Mouse (Mus musculus) hindbrain, embryonic 14.5 days (tissue): ENCODE results near the gene Pla2g16. TPM values are rescaled to one million over a fixed set of nuclear protein-coding genes. Genes with fewer than 3 reads are reported as not detected.

Source experiments
- ATAC-seq: fragments of 200-750 bp; cut with Nextera tagmentation; 2 replicates; pipeline ENCODE4 v1.8.0; 2017; ENCODE audit warnings: moderate number of reproducible peaks, mild to moderate bottlenecking, moderate TSS enrichment, moderate library complexity; ENCODE audit not compliant: low FRiP score
- DNase-seq: peaks from one replicate; pipeline ENCODE4 v3.0.0-alpha.2; 2015; ENCODE audit warnings: low spot score
- H3K27ac ChIP-seq: fragments of 300-500 bp; sonication (generic); 2 replicates; pipeline ENCODE4 v1.5.1; 2014; ENCODE audit warnings: mild to moderate bottlenecking, moderate library complexity
- H3K27me3 ChIP-seq: fragments of 300-500 bp; sonication (generic); 2 replicates; pipeline ENCODE4 v1.6.1; 2014; ENCODE audit warnings: mild to moderate bottlenecking, low read length, mixed read lengths; ENCODE audit not compliant: control insufficient read depth, insufficient read depth
- H3K36me3 ChIP-seq: fragments of 300-500 bp; sonication (generic); replicated peaks from 2 replicates; pipeline ENCODE4 v1.6.1; 2014; ENCODE audit not compliant: control insufficient read depth, insufficient read depth
- H3K4me1 ChIP-seq: fragments of 300-500 bp; sonication (generic); replicated peaks from 2 replicates; pipeline ENCODE4 v1.6.1; 2014; ENCODE audit warnings: antibody characterized with exemption, low read length, mixed read lengths; ENCODE audit not compliant: control insufficient read depth, insufficient read depth
- H3K4me2 ChIP-seq: fragments of 300-500 bp; sonication (generic); replicated peaks from 2 replicates; pipeline ENCODE4 v1.6.1; 2014; ENCODE audit warnings: mild to moderate bottlenecking, moderate library complexity
- H3K4me3 ChIP-seq: fragments of 300-500 bp; sonication (generic); replicated peaks from 2 replicates; pipeline ENCODE4 v1.5.1; 2014; ENCODE audit warnings: mild to moderate bottlenecking, low read length
- H3K9ac ChIP-seq: fragments of 300-500 bp; sonication (generic); 2 replicates; pipeline ENCODE4 v1.6.1; 2014
- H3K9me3 ChIP-seq: fragments of 300-500 bp; sonication (generic); 2 replicates; pipeline ENCODE4 v1.6.1; 2016; ENCODE audit warnings: low read length; ENCODE audit not compliant: control insufficient read depth
- WGBS: fragments of 180-500 bp; shearing (Covaris S2); extraction: QIAGEN DNeasy Blood & Tissue Kit; methylation state at CpG from one replicate; pipeline ENCODE4 v1.1.7; 2014; 5-methylcytosine and 5-hydroxymethylcytosine counted together
- polyA plus RNA-seq: library from polyadenylated mRNA; unstranded; fragments of >200 nt; fragmentation: Nextera tagmentation; extraction: Ambion mirVana; gene quantifications from 2 replicates; pipeline ENCODE4 v1.2.1, GENCODE M21; 2014

Gene Pla2g16
- polyA plus RNA-seq, 1 experiment from 2014 or later, result 5.3 TPM

DNA sequence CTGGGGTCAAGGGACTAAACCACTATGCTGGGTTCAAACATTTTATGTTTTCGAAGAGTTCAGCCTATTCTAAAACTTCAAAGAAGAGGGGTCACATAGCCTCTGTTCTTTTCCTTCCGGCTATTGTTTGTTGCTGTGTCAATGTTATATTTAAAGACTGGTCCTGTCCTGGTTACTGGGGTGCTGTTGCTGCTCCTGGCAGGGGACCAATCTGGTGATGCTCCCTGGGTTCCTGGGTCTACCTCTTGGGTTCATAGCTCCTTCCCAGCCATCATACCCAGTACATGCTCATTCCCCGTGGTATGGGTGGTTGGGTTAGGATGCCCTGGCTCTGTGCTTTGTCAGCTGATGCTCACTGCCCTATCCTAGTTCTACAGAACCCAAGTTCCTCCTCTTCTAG is 20.5 kb downstream of the Pla2g16 start:
- 89% methylated on average over 3 of the region's 3 CpGs for WGBS

DNA sequence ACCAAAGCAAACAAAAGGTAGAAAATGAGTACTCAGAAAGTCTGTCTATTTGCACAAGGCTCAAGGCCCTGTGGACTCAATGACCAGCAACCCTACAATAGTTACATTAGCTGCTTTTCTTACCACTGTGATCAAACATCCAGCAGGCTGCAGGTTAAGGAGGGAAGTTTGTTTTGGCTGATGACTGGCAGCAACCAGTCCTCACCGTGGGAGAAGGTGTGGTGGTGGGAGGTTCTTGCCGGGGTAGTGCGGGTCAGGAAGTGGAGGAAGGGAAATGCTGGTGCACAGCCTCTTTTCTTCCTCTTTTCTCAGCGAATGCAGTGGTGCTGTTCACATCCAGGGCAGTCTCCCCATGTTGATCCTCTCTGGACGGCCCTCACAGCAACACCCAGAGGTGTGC is 23.8 kb downstream of the Pla2g16 start:
- WGBS, result 83% methylated on average over 5 of the region's 5 CpGs
- no peak for ATAC-seq

More for the DNA sequence above, 20.5 kb downstream of the Pla2g16 start:
- H3K4me1 ChIP-seq, result no peaks in the 10 kb centered on the region
- no peak overlapping the region for H3K9ac ChIP-seq
- no peak for DNase-seq
- no peaks in the 10 kb centered on the region for H3K36me3 ChIP-seq
- H3K4me3 ChIP-seq, result no peak overlapping the region
- H3K9me3 ChIP-seq, result no peaks in the 10 kb centered on the region
- no peak overlapping the region for H3K27ac ChIP-seq
- no peak overlapping the region for H3K4me2 ChIP-seq
- H3K27me3 ChIP-seq, result no peaks in the 10 kb centered on the region
- no peak for ATAC-seq

DNA sequence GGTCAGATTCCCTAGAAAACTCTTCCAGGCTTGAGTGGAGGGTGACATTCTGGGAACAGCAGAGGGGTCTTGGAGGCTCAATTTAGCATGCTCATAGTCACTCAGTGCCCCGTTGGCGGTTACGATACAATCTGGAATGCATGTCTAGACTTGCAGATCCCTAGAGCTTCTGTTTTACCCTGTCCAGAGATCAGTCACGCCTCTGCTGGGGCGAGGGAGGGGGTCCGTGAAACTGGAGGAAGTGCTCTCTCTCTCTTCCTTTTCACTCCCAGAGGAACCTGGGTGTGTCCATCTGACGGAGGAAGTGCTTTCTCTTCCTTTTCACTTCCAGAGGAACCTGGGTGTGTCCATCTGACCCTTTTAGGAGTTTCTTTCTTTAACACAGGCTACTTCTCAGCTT is 25.8 kb downstream of the Pla2g16 start:
- no peak overlapping the region for H3K4me3 ChIP-seq
- no peak overlapping the region for H3K27ac ChIP-seq
- H3K27me3 ChIP-seq, result no peaks in the 10 kb centered on the region
- no peaks in the 10 kb centered on the region for H3K9me3 ChIP-seq
- DNase-seq (no peak), ATAC-seq (no peak)
- H3K4me1 ChIP-seq, result no peaks in the 10 kb centered on the region
- H3K4me2 ChIP-seq, result no peak overlapping the region
- H3K36me3 ChIP-seq, result no peaks in the 10 kb centered on the region
- no peak overlapping the region for H3K9ac ChIP-seq
- 48% methylated on average over 7 of the region's 7 CpGs for WGBS

More for the DNA sequence above, 23.8 kb downstream of the Pla2g16 start:
- H3K4me3 ChIP-seq, result no peak overlapping the region
- H3K36me3 ChIP-seq, result no peaks in the 10 kb centered on the region
- DNase-seq, result no peak
- H3K9ac ChIP-seq, result no peak overlapping the region
- H3K9me3 ChIP-seq, result no peaks in the 10 kb centered on the region
- no peaks in the 10 kb centered on the region for H3K4me1 ChIP-seq
- H3K27ac ChIP-seq, result no peak overlapping the region
- H3K4me2 ChIP-seq, result no peak overlapping the region
- H3K27me3 ChIP-seq, result no peaks in the 10 kb centered on the region

DNA sequence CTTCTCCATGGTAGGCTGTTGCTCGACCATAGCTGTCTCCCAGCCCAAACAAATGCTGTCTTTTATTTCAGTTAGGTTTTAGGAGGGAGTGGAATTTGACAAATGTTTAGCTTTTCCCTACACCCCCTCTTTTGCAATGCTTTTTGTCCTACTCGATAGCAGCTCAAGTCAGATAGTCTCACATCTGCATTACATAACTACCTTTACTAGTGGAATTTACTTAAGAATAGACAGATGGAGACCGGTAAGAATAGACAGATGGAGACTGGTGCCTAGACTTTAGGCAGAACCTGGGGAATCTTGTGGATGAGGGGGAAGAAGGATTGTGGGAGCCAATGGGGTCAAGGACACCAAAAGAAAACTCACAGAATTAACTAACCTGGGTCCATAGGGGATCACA is 26.3 kb downstream of the Pla2g16 start:
- DNase-seq (no peak), ATAC-seq (no peak)
- H3K9ac ChIP-seq, result no peak overlapping the region
- H3K27me3 ChIP-seq, result no peaks in the 10 kb centered on the region
- no peaks in the 10 kb centered on the region for H3K4me1 ChIP-seq
- no peaks in the 10 kb centered on the region for H3K9me3 ChIP-seq
- no peaks in the 10 kb centered on the region for H3K36me3 ChIP-seq
- no peak overlapping the region for H3K4me3 ChIP-seq
- no peak overlapping the region for H3K4me2 ChIP-seq
- H3K27ac ChIP-seq, result no peak overlapping the region
- 82% methylated on average over 3 of the region's 3 CpGs for WGBS

DNA sequence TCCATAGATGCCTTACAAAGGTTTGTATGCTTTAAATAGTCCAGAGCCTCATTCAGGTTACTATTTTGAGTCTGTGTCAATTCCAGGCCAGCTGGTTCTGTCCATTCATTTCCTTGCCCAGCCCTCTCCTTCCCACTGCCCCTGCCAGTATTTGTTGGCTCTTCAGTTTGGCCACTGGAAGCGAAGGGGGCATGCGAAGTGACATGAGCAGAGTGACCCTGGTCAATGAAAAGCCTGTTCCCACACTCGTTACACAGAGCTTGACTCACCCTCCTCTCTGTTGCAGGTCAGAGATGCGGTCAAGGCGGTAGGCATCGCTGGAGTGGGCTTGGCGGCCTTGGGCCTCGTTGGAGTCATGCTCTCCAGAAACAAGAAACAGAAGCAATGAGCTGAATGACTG is 28.0 kb downstream of the Pla2g16 start:
- 88% methylated on average over 8 of the region's 8 CpGs for WGBS
- no peak overlapping the region for H3K4me2 ChIP-seq
- no peak for DNase-seq
- no peak overlapping the region for H3K9ac ChIP-seq
- H3K9me3 ChIP-seq, result no peaks in the 10 kb centered on the region
- H3K27me3 ChIP-seq, result no peaks in the 10 kb centered on the region
- no peak overlapping the region for H3K27ac ChIP-seq
- ATAC-seq, result no peak
- no peak overlapping the region for H3K4me3 ChIP-seq
- H3K36me3 ChIP-seq, result no peaks in the 10 kb centered on the region
- no peaks in the 10 kb centered on the region for H3K4me1 ChIP-seq

DNA sequence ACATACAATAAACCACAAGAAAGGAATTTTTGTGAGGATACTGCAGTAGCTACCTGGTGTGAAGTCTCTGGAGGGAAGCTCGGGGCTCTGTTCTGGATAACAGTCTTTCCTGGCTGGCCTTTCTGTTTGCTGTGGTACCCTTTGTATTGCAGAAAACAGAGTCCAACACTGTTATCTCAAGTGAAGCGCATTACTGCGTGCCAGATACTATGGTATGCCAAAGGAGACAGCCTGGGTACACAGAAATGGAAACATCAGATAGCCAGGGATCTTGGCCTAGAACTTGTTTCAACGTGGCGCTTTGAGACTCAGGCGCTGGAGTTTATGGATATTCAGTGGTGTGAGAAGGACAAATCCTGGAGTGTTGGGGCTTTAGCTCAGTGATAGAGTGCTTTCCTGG is 28.5 kb downstream of the Pla2g16 start:
- Histone ChIP-seq H3K4me3 (no peak overlapping the region), H3K9me3 (no peaks in the 10 kb centered on the region), H3K36me3 (no peaks in the 10 kb centered on the region), H3K4me1 (no peaks in the 10 kb centered on the region), H3K27me3 (no peaks in the 10 kb centered on the region), H3K9ac (no peak overlapping the region), H3K4me2 (no peak overlapping the region), H3K27ac (no peak overlapping the region)
- WGBS, result 95% methylated on average over 6 of the region's 6 CpGs
- ATAC-seq, result no peak
- DNase-seq, result no peak

DNA sequence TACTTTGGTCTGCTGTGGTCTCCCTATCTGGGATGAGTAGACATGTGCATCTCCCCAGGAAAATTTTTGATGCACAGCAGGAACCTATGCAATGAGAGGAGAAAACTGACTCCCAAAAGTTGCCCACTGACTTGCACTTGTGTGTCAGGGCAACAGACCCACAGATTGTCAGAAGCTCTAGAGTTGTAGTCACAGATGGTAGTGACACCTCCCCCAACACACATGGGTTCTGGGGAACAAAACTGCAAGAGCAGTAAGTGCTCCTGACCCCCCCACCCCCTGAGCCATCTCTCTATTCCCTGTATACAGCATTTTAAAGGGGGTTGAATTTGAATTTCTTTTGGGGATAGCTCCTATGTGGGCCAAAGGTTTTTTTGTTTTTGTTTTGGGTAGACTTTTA is 33.5 kb downstream of the Pla2g16 start:
- no peak overlapping the region for H3K27ac ChIP-seq
- no peak for ATAC-seq
- no peaks in the 10 kb centered on the region for H3K27me3 ChIP-seq
- no peak for DNase-seq
- H3K4me3 ChIP-seq, result no peak overlapping the region
- no peaks in the 10 kb centered on the region for H3K9me3 ChIP-seq
- H3K36me3 ChIP-seq, result no peaks in the 10 kb centered on the region
- H3K4me2 ChIP-seq, result no peak overlapping the region
- no peak overlapping the region for H3K9ac ChIP-seq
- no peaks in the 10 kb centered on the region for H3K4me1 ChIP-seq

DNA sequence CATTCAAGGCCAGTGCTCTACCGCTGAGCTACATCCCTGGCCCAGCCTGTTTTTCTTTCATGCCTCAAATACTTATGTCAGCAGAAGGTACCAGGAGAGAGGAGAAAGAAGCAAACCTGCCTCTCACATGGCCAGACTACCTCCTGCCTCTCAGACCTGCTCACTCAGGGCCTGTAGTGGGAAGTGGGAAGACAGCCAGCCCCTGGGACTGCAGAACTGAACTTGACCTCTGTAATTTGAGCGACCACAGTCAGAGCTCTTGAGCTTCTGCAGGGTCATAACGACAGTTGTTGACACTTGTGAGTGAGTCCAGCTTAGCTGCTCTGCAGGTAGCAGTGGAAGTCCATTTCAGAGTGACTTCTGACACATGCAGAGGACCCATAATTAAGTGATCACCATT is 34.8 kb downstream of the Pla2g16 start:
- DNase-seq (no peak), ATAC-seq (no peak)
- Histone ChIP-seq H3K27ac (no peak overlapping the region), H3K9ac (no peak overlapping the region), H3K36me3 (no peaks in the 10 kb centered on the region), H3K27me3 (no peaks in the 10 kb centered on the region), H3K4me1 (no peaks in the 10 kb centered on the region), H3K9me3 (no peaks in the 10 kb centered on the region), H3K4me2 (no peak overlapping the region), H3K4me3 (no peak overlapping the region)
- 68% methylated on average over 3 of the region's 3 CpGs for WGBS

DNA sequence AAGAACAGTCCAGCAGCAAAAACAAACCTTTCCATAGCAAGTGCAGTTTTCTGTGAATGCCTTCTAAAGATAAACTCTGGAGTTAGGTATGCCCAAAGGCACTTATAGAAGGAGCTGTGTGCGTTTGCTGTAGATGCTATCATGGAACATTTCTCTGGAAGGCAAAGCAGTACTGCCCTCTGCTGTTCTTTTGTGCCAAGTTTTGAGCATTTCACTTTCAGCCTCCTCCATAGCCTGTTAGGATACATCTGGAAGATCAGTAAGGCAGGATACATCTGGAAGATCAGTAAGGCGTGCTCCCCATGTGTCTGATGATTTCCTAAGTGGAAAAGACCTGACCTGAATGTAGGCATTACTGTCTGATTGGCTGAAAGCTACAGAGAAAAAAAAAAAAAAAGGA is 38.3 kb downstream of the Pla2g16 start:
- 36% methylated on average over 2 of the region's 2 CpGs for WGBS
- no peak for ATAC-seq
- H3K4me2 ChIP-seq, result no peak overlapping the region
- H3K9ac ChIP-seq, result no peak overlapping the region
- H3K9me3 ChIP-seq, result no peaks in the 10 kb centered on the region
- no peaks in the 10 kb centered on the region for H3K27me3 ChIP-seq
- no peak overlapping the region for H3K4me3 ChIP-seq
- peak; percentile 72 for DNase-seq
- no peaks in the 10 kb centered on the region for H3K36me3 ChIP-seq
- no peaks in the 10 kb centered on the region for H3K4me1 ChIP-seq
- H3K27ac ChIP-seq, result no peak overlapping the region

DNA sequence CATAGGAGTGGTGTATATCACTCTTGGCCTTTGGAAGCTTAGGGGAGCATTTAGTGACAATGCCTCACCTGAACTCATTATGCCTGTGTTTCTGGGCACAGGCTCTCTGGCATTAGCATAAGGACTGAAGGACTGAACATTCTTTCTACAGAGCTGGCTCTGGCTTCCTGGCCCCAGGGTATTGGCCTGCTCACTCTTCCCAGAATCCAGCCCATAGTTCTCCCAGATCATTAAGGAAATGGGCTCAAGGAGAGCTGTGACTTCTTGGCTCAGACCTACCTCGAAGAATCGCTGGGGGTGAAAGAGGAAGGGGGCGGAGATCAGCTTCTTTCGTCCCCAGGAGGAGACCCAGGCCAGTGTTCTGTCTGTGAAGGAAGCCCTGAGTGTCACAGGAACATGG is 41.2 kb downstream of the Pla2g16 start:
- Histone ChIP-seq H3K9me3 (no peaks in the 10 kb centered on the region), H3K4me3 (no peak overlapping the region), H3K4me1 (no peaks in the 10 kb centered on the region), H3K27me3 (no peaks in the 10 kb centered on the region), H3K9ac (no peak overlapping the region), H3K27ac (no peak overlapping the region), H3K4me2 (no peak overlapping the region), H3K36me3 (no peaks in the 10 kb centered on the region)
- ATAC-seq, result no peak
- WGBS, result 73% methylated on average over 4 of the region's 4 CpGs
- DNase-seq, result no peak
